Mouse (Mus musculus): ENCODE data around the gene Lrfn4. TPM values are rescaled to one million over a fixed set of nuclear protein-coding genes. Genes with fewer than 3 reads are reported as not detected.
"Not testable (repeated sequence)": the region's sequence is repeated elsewhere in the genome, so short reads cannot be mapped to it uniquely, and the experiment has no call there.

Gene Lrfn4
- total RNA-seq, 2 experiments from 2014 or later = 0.94 to 1.2 TPM

GRCm38 (mm10) chr19:4612181-4612961 lies 3.1 kb downstream of the Lrfn4 start:
- no peak for DNase-seq (ENCODE audit: low spot score)

GRCm38 (mm10) chr19:4610109-4610508 lies 5.4 kb downstream of the Lrfn4 start:
- DNase-seq (ENCODE audit: low spot score) = peak; percentile 71

GRCm38 (mm10) chr19:4608511-4608910 lies 7.0 kb downstream of the Lrfn4 start:
- no peak for DNase-seq (ENCODE audit: low spot score)

GRCm38 (mm10) chr19:4607406-4607805 lies 8.1 kb downstream of the Lrfn4 start:
- no peak for DNase-seq (ENCODE audit: low spot score)

- DNase-seq (ENCODE audit: low spot score) = no peak
Measured at GRCm38 (mm10) chr19:4605654-4606053, 9.8 kb downstream of the Lrfn4 start.

GRCm38 (mm10) chr19:4603801-4604723 lies 11.4 kb downstream of the Lrfn4 start:
- no peak for DNase-seq (ENCODE audit: low spot score)

- DNase-seq (ENCODE audit: low spot score) = no peak
Measured at GRCm38 (mm10) chr19:4602459-4602858, 13.0 kb downstream of the Lrfn4 start.

- no peak for DNase-seq (ENCODE audit: low spot score)
Measured at GRCm38 (mm10) chr19:4596071-4596470, 19.4 kb downstream of the Lrfn4 start.

- no peak for DNase-seq (ENCODE audit: low spot score)
Measured at GRCm38 (mm10) chr19:4593792-4594522, 21.5 kb downstream of the Lrfn4 start.

- DNase-seq (ENCODE audit: low spot score) = no peak
Measured at GRCm38 (mm10) chr19:4590025-4590424, 25.4 kb downstream of the Lrfn4 start.

GRCm38 (mm10) chr19:4589081-4589480 lies 26.4 kb downstream of the Lrfn4 start:
- DNase-seq (ENCODE audit: low spot score) = no peak

- no peak for DNase-seq (ENCODE audit: low spot score)
Measured at GRCm38 (mm10) chr19:4588430-4588829, 27.0 kb downstream of the Lrfn4 start.

- DNase-seq (ENCODE audit: low spot score) = no peak
Measured at GRCm38 (mm10) chr19:4587426-4587825, 28.0 kb downstream of the Lrfn4 start.

- not testable (repeated sequence) for DNase-seq (ENCODE audit: low spot score)
Measured at GRCm38 (mm10) chr19:4586783-4587182, 28.7 kb downstream of the Lrfn4 start.

GRCm38 (mm10) chr19:4583856-4584255 lies 31.6 kb downstream of the Lrfn4 start:
- no peak for DNase-seq (ENCODE audit: low spot score)

- no peak for DNase-seq (ENCODE audit: low spot score)
Measured at GRCm38 (mm10) chr19:4579296-4579695, 36.2 kb downstream of the Lrfn4 start.

GRCm38 (mm10) chr19:4578799-4579198 lies 36.7 kb downstream of the Lrfn4 start:
- DNase-seq (ENCODE audit: low spot score) = peak; percentile 64

- DNase-seq (ENCODE audit: low spot score) = no peak
Measured at GRCm38 (mm10) chr19:4573241-4573640, 42.2 kb downstream of the Lrfn4 start.

GRCm38 (mm10) chr19:4572467-4572866 lies 43.0 kb downstream of the Lrfn4 start:
- DNase-seq (ENCODE audit: low spot score) = no peak

- no peak for DNase-seq (ENCODE audit: low spot score)
Measured at GRCm38 (mm10) chr19:4572061-4572460, 43.4 kb downstream of the Lrfn4 start.

- no peak for DNase-seq (ENCODE audit: low spot score)
Measured at GRCm38 (mm10) chr19:4571658-4572057, 43.8 kb downstream of the Lrfn4 start.

GRCm38 (mm10) chr19:4570815-4571214 lies 44.7 kb downstream of the Lrfn4 start:
- DNase-seq (ENCODE audit: low spot score) = no peak
